Comparison of ENCODE assay signal across 9 mouse cellular contexts in genomic region chrX:36552055-36552587, GRCm38 (mm10). TPM values are rescaled to one million over a fixed set of nuclear protein-coding genes. Genes with fewer than 3 reads are reported as not detected.
DNase-seq lines count a peak whose midpoint lies in the region; ATAC-seq lines count a peak whose summit lies in the region.
"Had no signal": no experiment of that assay in that cellular context is flagged by ENCODE, and none has a peak within 500 bp of the region (broad histone marks: within the 10 kb centered on the region; RNA-seq: fewer than 3 reads in every experiment).

No protein-coding gene starts in this region.

- no peak overlapping the region for H3K4me3 ChIP-seq in hindbrain, embryonic 11.5 days (ENCODE audit: low read depth, low read length)
- H3K4me3 ChIP-seq: neural tube, embryonic 12.5 days had no signal

- no peak overlapping the region for H3K4me2 ChIP-seq in hindbrain, embryonic 11.5 days (replicated peaks; ENCODE audit: low read depth, low read length)
- H3K4me2 ChIP-seq: neural tube, embryonic 12.5 days had no signal

- DNase-seq in A20 (ENCODE audit: low read depth, low spot score), result peak; percentile 10
- peak; percentile 57 for DNase-seq in adrenal gland, postnatal 14 days
- peak; percentile 73 for DNase-seq in forelimb bud, embryonic 11.5 days (ENCODE audit: low read depth, low spot score)
- peak; percentile 51 for DNase-seq in hindbrain, embryonic 11.5 days (ENCODE audit: low spot score)
- peak; percentile 4 to 22 for DNase-seq in layer of hippocampus, postnatal 14 days (ENCODE audit: low spot score in 2 of 2)
- DNase-seq in lung, postnatal 36 days, result peak; percentile 58
- DNase-seq in right cerebral cortex, postnatal 14 days, result peak; percentile 15
- no peak for DNase-seq in natural killer cell, adult 2 months (ENCODE audit: low spot score in 2 of 2)

- H3K27me3 ChIP-seq in hindbrain, embryonic 11.5 days (ENCODE audit: control insufficient read depth, insufficient read depth, low read length), result no peaks in the 10 kb centered on the region
- H3K27me3 ChIP-seq: neural tube, embryonic 12.5 days had no signal

- H3K36me3 ChIP-seq in hindbrain, embryonic 11.5 days (ENCODE audit: control insufficient read depth, insufficient read depth, low read length), result no peaks in the 10 kb centered on the region
- H3K36me3 ChIP-seq: neural tube, embryonic 12.5 days had no signal

- no peak overlapping the region for H3K27ac ChIP-seq in hindbrain, embryonic 11.5 days (ENCODE audit: low read depth, low read length)
- H3K27ac ChIP-seq: neural tube, embryonic 12.5 days had no signal

- no peaks in the 10 kb centered on the region for H3K9me3 ChIP-seq in hindbrain, embryonic 11.5 days (ENCODE audit: control insufficient read depth, low read length)
- H3K9me3 ChIP-seq: neural tube, embryonic 12.5 days had no signal

- H3K9ac ChIP-seq in hindbrain, embryonic 11.5 days (ENCODE audit: low read depth, low read length), result no peak overlapping the region
- H3K9ac ChIP-seq: neural tube, embryonic 12.5 days had no signal

- 30% methylated on average over 5 of the region's 5 CpGs for WGBS in hindbrain, embryonic 11.5 days

- no peaks in the 10 kb centered on the region for H3K4me1 ChIP-seq in hindbrain, embryonic 11.5 days (replicated peaks; ENCODE audit: control insufficient read depth, insufficient read depth, low read length)
- H3K4me1 ChIP-seq: neural tube, embryonic 12.5 days had no signal

- ATAC-seq in hindbrain, embryonic 11.5 days (ENCODE audit: low FRiP score), result 0 out of 2 replicates have a peak, but pooled peaks have one; percentile 43

RNA-seq across cellular contexts. Expression of gene Pgrmc1, which starts 45.9 kb away (rescaled TPM):
- 258 and 317 TPM in 2 replicates for total RNA-seq in adrenal gland, postnatal 14 days (2021)
- polyA plus RNA-seq in hindbrain, embryonic 11.5 days (2014; fragmentation: Nextera tagmentation; extraction: Ambion mirVana), result 490 and 494 TPM in 2 replicates
- total RNA-seq in layer of hippocampus, postnatal 14 days (2021), result 100 to 1,000 TPM; 276 to 278 TPM

Comparison
In these comparisons a context has a peak if more than half of its experiments do, and no peak if none do; other contexts are left out.
1. DNase-seq: peak in A20 (single experiment), adrenal gland, postnatal 14 days (single experiment), forelimb bud, embryonic 11.5 days (single experiment), hindbrain, embryonic 11.5 days (single experiment), layer of hippocampus, postnatal 14 days (2 of 2), lung, postnatal 36 days (single experiment) and right cerebral cortex, postnatal 14 days (single experiment); none in natural killer cell, adult 2 months (0 of 2).